Mouse (Mus musculus): ENCODE measurements at regions not wholly inside any gene's neighbourhood (a gene's known extent, or its start where the extent isn't known, plus 50 kb on each side); places are given as distances from the start of the nearest gene placed in this dataset.

- no peak for TF ChIP-seq CTCF (conservative IDR thresholded peaks at IDR 0.05; ENCODE audit: low read length)
- TF ChIP-seq NANOG (IDR thresholded peaks at IDR 0.05; ENCODE audit: borderline replicate concordance, low read length) = no peak
These were observed 66.0 kb upstream of the Cited2 start for GRCm38 (mm10) chr10:17656872-17657482.
